Mouse (Mus musculus) bone marrow, adult 2 months (tissue): ENCODE measurements around the gene Zswim4.

ENCODE experiments used
- CTCF ChIP-seq: fragments of 200-500 bp; IDR thresholded peaks from 2 replicates; pipeline ENCODE4 v1.5.1; 2011; ENCODE audit warnings: low read length, control low read depth; ENCODE audit not compliant: control insufficient read depth, insufficient read depth
- POLR2A ChIP-seq: fragments of 200-500 bp; IDR thresholded peaks from 2 replicates; pipeline ENCODE4 v1.6.1; 2011; ENCODE audit warnings: low read depth, mild to moderate bottlenecking, control low read depth, low read length, borderline replicate concordance; ENCODE audit not compliant: control insufficient read depth

DNA sequence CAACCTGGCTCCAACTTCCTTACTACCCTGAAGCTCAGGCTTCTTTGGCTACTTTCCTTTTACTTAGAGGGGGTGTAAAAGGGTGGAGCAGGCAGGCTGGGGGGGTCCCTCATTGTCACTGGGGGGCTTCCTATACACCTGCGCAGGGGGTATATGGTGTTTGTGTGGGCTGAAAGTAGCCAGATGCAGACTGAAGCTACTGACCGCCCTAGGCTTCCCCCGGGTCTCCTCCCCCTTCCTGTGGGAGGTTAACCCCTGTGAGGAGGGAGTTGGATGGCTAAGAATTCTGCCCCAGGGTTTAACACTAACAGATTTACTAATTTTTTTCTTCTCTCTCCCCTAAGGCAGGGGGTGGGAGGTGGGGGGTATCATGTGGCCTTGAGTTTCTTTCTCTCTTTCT lies 60.3 kb downstream of the Zswim4 start:
- TF ChIP-seq CTCF (no peak), POLR2A (no peak)
